Mouse (Mus musculus) thymus, adult 2 months (tissue): ENCODE data around the gene Ncoa7.

Source experiments
- CTCF ChIP-seq: fragments of 200-500 bp; IDR thresholded peaks from 2 replicates; pipeline ENCODE4 v1.5.1; 2012; ENCODE audit warnings: mild to moderate bottlenecking, control low read depth, low read length, moderate library complexity, borderline replicate concordance; ENCODE audit not compliant: control insufficient read depth, poor library complexity, insufficient read depth; ENCODE audit errors: extremely low read depth
- POLR2A ChIP-seq: fragments of 200-500 bp; IDR thresholded peaks from 2 replicates; pipeline ENCODE4 v1.6.1; 2012; ENCODE audit warnings: mild to moderate bottlenecking, low read length, control low read depth, moderate library complexity; ENCODE audit not compliant: control insufficient read depth, poor library complexity, insufficient read depth; ENCODE audit errors: extremely low read depth

DNA sequence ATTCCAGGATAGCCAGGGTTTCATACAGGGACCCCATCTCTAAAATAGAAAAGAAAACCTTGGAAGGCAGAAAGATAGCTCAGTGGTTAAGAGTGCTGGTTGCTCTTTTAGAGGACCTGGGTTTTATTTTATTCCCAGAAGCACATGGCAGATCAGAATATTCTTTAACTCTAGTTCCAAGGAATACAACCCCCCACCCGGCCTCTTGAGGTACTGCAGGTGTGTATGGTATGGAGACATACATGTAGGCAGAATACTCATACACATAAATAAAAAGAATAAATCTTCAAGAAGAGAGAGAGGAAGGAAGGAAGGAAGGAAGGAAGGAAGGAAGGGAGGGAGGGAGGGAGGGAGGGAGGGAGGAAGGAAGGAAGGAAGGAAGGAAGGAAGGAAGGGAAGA lies 72.3 kb downstream of the Ncoa7 start:
- TF ChIP-seq CTCF: no peak
- TF ChIP-seq POLR2A: no peak
